Mouse (Mus musculus): Measurements from ENCODE around the gene Nme3. TPM values are rescaled to one million over a fixed set of nuclear protein-coding genes. Genes with fewer than 3 reads are reported as not detected.
"Not testable (repeated sequence)": the region's sequence is repeated elsewhere in the genome, so short reads cannot be mapped to it uniquely, and the experiment has no call there.

The Nme3 gene
- polyA plus RNA-seq, 1 experiment, result 76.7 TPM

DNA sequence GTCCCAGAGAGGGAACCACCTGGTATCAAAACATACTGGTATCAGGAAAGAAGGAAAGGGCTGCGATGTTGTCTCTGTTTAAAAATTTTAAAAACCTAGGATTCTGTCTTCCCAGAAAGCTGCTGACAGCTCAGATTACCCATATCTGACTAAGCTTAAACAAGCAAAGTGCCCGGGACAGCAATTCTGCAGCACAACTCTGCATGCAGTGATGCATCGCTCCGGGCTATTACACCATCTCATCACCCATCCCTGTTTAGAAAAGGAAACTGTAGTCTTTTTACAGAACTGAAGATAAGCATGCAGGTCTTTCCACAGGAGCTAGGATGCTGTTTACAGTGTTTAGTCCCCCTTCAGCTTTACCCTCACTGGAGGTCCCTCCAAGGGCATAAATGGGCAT is 38.6 kb downstream of the Nme3 start:
- DNase-seq, result no peak
- Histone ChIP-seq H3K27me3 (ENCODE audit: control insufficient read depth, insufficient read depth, low read length) (no peaks in the 10 kb centered on the region), H3K27ac (ENCODE audit: control insufficient read depth, insufficient read depth, low read length) (no peak overlapping the region), H3K36me3 (ENCODE audit: control insufficient read depth, insufficient read depth, low read length) (no peaks in the 10 kb centered on the region), H3K4me3 (ENCODE audit: control insufficient read depth, insufficient read depth, low read length) (no peak overlapping the region), H3K4me1 (replicated peaks; ENCODE audit: control insufficient read depth, insufficient read depth, low read length) (peaks cover 7% of the 10 kb centered on the region)
- 90% methylated on average over 4 of the region's 4 CpGs for WGBS
- TF ChIP-seq CTCF (IDR thresholded peaks at IDR 0.05; ENCODE audit: borderline replicate concordance, control insufficient read depth, extremely low read depth, insufficient read depth, low read length, poor library complexity) (no peak), POLR2A (IDR thresholded peaks at IDR 0.05; ENCODE audit: control insufficient read depth, extremely low read depth, insufficient read depth, low read length, poor library complexity) (no peak)

DNA sequence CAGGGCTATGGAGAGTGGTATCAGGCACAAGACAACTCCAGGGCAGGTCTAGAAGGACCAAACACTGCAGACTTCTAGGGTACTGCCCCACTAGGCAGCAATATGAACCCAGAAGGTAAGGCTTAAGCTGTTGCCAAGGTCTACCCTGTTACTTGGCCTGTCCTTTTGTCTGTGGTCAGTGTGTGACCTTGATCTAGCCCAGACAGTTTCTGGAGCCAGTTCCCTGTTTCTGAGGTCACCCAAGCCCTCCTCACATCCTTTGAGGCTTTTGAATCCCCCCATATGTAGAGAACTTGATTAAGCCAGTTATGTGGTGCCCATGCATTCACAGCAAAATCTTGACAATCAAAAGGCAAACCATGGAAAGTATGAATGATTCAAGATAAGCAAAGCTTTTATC is 39.4 kb downstream of the Nme3 start:
- TF ChIP-seq POLR2A (IDR thresholded peaks at IDR 0.05; ENCODE audit: control insufficient read depth, extremely low read depth, insufficient read depth, low read length, poor library complexity), result no peak
- DNase-seq, result no peak
- Histone ChIP-seq H3K36me3 (ENCODE audit: control insufficient read depth, insufficient read depth, low read length) (no peaks in the 10 kb centered on the region), H3K4me1 (replicated peaks; ENCODE audit: control insufficient read depth, insufficient read depth, low read length) (peaks cover 7% of the 10 kb centered on the region), H3K27me3 (ENCODE audit: control insufficient read depth, insufficient read depth, low read length) (no peaks in the 10 kb centered on the region), H3K4me3 (ENCODE audit: control insufficient read depth, insufficient read depth, low read length) (no peak overlapping the region), H3K27ac (ENCODE audit: control insufficient read depth, insufficient read depth, low read length) (no peak overlapping the region)

DNA sequence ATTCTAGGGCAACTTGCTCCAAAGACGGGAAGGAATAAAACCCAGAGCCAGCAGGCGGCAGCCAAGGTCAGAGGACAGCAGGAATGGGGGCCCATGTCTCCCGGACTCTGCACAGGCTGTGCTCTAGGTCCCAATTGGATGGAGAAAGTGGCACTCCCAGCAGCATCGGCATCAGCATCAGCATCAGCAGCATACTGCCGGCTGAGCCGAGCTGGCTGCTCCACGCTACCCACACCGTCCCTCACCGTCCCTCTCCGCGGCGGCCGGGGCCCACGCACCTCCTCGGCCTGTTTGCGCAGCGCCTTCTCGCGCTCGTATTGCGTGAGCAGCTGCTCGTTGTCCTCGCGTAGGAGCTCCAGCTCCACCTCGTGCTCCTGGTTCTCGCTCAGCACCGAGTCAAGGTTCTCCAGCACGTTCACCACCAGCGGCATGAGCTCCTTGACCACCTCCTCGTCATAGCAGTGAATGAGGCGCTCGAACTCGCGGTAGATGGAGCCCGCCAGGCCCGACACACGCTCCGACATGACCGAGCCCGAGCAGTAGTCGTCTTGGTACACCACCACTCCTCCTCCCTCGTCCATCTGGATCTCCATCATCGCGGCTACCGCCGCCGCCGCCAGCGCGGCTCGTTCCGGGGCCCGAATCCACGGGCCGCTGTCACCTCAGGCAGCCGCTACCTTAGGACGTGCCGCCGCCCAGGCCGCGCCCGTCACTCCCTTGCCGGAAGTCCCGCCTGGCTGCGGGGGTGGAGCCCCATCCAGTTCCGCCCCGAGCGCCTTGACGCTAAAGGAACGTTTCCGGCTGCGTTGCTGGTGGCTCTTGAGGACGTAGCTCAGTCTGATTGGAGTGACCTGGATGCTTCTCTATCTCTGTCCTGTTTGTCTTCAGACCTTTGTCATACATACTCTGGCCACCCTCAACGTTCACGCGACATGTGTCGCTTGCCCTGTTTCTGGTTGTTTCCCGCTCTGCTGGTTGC is 40.2 kb downstream of the Nme3 start, which contains the start of gene Mapk8ip3:
Gene Mapk8ip3, minus strand, starts transcription at position 719 of the 979 bp plus-strand sequence.
- peak; percentile 96 for DNase-seq
- WGBS, result under 1% methylated on average over 78 of the region's 78 CpGs
- H3K4me3 ChIP-seq (ENCODE audit: control insufficient read depth, insufficient read depth, low read length), result peak within 1 kb of the TSS; percentile 86
- no peaks in the 10 kb centered on the region for H3K36me3 ChIP-seq (ENCODE audit: control insufficient read depth, insufficient read depth, low read length)
- peaks cover 7% of the 10 kb centered on the region for H3K4me1 ChIP-seq (replicated peaks; ENCODE audit: control insufficient read depth, insufficient read depth, low read length)
- TF ChIP-seq CTCF (IDR thresholded peaks at IDR 0.05; ENCODE audit: borderline replicate concordance, control insufficient read depth, extremely low read depth, insufficient read depth, low read length, poor library complexity) (0 out of 2 replicates have a peak, but pooled peaks have one; percentile 49), POLR2A (IDR thresholded peaks at IDR 0.05; ENCODE audit: control insufficient read depth, extremely low read depth, insufficient read depth, low read length, poor library complexity) (peak; percentile 90)
- peak within 1 kb of the TSS; percentile 35; the same call in 1 of the 2 replicates for H3K27ac ChIP-seq (ENCODE audit: control insufficient read depth, insufficient read depth, low read length)
- H3K27me3 ChIP-seq (ENCODE audit: control insufficient read depth, insufficient read depth, low read length), result no peaks in the 10 kb centered on the region

DNA sequence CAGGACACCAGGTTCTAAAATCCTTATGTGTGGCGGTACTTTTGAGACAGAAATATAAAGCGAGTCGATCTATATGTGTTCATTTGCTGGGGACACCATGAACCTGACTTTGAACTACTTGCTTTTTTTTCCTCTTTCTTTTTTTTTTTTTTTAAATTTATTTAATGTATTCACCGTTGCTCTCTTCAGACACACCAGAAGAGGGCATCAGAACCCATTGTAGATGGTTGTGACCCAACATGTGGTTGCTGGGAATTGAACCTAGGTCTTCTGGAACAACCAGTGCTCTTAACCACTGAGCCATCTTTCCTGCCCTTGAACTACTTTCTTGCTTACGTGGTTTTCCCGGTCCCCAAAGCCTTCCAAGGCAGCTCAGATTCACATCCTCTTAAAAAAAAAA is 41.0 kb downstream of the Nme3 start:
- peak overlapping the region; percentile 35; the same call in 1 of the 2 replicates for H3K27ac ChIP-seq (ENCODE audit: control insufficient read depth, insufficient read depth, low read length)
- peaks cover 7% of the 10 kb centered on the region for H3K4me1 ChIP-seq (replicated peaks; ENCODE audit: control insufficient read depth, insufficient read depth, low read length)
- H3K4me3 ChIP-seq (ENCODE audit: control insufficient read depth, insufficient read depth, low read length), result peak overlapping the region; percentile 86
- no peak for DNase-seq
- WGBS, result 43% methylated on average over 6 of the region's 6 CpGs
- no peaks in the 10 kb centered on the region for H3K27me3 ChIP-seq (ENCODE audit: control insufficient read depth, insufficient read depth, low read length)
- TF ChIP-seq POLR2A (IDR thresholded peaks at IDR 0.05; ENCODE audit: control insufficient read depth, extremely low read depth, insufficient read depth, low read length, poor library complexity), result no peak
- TF ChIP-seq CTCF (IDR thresholded peaks at IDR 0.05; ENCODE audit: borderline replicate concordance, control insufficient read depth, extremely low read depth, insufficient read depth, low read length, poor library complexity), result no peak
- no peaks in the 10 kb centered on the region for H3K36me3 ChIP-seq (ENCODE audit: control insufficient read depth, insufficient read depth, low read length)

- H3K4me3 ChIP-seq (ENCODE audit: control insufficient read depth, insufficient read depth, low read length); H3K4me1 ChIP-seq (replicated peaks; ENCODE audit: control insufficient read depth, insufficient read depth, low read length); H3K27me3 ChIP-seq (ENCODE audit: control insufficient read depth, insufficient read depth, low read length); H3K27ac ChIP-seq (ENCODE audit: control insufficient read depth, insufficient read depth, low read length): not testable (repeated sequence)
- peaks cover 11% of the 10 kb centered on the region for H3K36me3 ChIP-seq (ENCODE audit: control insufficient read depth, insufficient read depth, low read length)
- 25% methylated on average over 2 of the region's 2 CpGs for whole genome bisulfite sequencing
- DNase-seq, result peak; percentile 45
Observed at GRCm38 (mm10) chr17:24942453-24942852, 46.2 kb downstream of the Nme3 start.

DNA sequence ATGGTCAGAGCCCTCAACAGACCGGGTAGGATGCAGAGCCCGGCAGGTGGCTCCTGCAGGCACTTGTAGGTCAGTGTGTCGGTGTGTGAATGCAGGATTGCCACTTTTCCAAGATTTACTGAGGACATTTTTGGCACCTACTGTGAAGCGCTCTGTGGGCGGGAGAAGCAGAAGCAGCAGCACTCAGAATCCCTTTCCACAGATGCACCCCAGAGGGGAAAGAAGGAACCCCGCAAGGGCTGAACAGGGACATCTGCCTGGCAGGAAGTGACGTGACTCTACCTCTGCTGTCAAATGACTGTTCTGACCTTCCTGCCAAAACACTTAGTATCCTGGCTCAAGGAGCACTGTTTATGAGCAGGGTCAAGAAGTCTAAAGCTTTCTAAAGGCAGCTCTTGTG is 46.7 kb downstream of the Nme3 start:
- TF ChIP-seq CTCF (IDR thresholded peaks at IDR 0.05; ENCODE audit: borderline replicate concordance, control insufficient read depth, extremely low read depth, insufficient read depth, low read length, poor library complexity) (no peak), POLR2A (IDR thresholded peaks at IDR 0.05; ENCODE audit: control insufficient read depth, extremely low read depth, insufficient read depth, low read length, poor library complexity) (no peak)
- no peak overlapping the region for H3K27ac ChIP-seq (ENCODE audit: control insufficient read depth, insufficient read depth, low read length)
- 95% methylated on average over 7 of the region's 7 CpGs for WGBS
- DNase-seq, result no peak
- no peaks in the 10 kb centered on the region for H3K4me1 ChIP-seq (replicated peaks; ENCODE audit: control insufficient read depth, insufficient read depth, low read length)
- no peak overlapping the region for H3K4me3 ChIP-seq (ENCODE audit: control insufficient read depth, insufficient read depth, low read length)
- H3K36me3 ChIP-seq (ENCODE audit: control insufficient read depth, insufficient read depth, low read length), result peaks cover 14% of the 10 kb centered on the region
- no peaks in the 10 kb centered on the region for H3K27me3 ChIP-seq (ENCODE audit: control insufficient read depth, insufficient read depth, low read length)

DNA sequence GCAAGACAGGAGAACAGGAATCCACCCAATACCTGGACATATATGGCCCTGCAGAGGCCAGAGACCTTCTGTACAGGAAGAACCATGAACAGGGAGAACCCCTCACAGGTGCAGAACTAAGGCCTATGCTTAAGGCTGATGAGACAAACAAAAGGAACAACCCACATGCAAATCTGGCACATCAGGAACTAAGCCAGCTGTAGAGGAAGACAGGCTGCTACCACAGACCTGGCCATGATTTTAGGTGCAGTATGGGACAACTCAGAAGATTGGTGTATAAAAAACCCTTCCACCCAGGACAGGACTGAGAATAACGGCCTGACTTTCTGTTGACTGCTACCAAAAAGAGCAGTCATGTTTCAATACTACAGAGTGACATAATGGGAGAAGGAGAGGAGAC is 47.3 kb downstream of the Nme3 start:
- not testable (repeated sequence) for DNase-seq; H3K4me3 ChIP-seq (ENCODE audit: control insufficient read depth, insufficient read depth, low read length); H3K27ac ChIP-seq (ENCODE audit: control insufficient read depth, insufficient read depth, low read length); H3K4me1 ChIP-seq (replicated peaks; ENCODE audit: control insufficient read depth, insufficient read depth, low read length); H3K27me3 ChIP-seq (ENCODE audit: control insufficient read depth, insufficient read depth, low read length)
- peaks cover 17% of the 10 kb centered on the region for H3K36me3 ChIP-seq (ENCODE audit: control insufficient read depth, insufficient read depth, low read length)
- WGBS, result 97% methylated on average over 1 of the region's 1 CpGs

Other genes with a start within 250 kb of the Nme3 start
- gene Slc9a3r2, start 246.2 kb upstream of the Nme3 start, polyA plus RNA-seq (2012; rRNA removed), result 13.5 and 19.6 TPM in 2 replicates
- gene Npw, start 238.0 kb upstream of the Nme3 start, polyA plus RNA-seq (2012; rRNA removed), result 0.35 and 0.64 TPM in 2 replicates
- 118 and 123 TPM in 2 replicates for gene Zfp598, start 226.8 kb upstream of the Nme3 start, polyA plus RNA-seq (2012; rRNA removed)
- gene Syngr3, start 206.5 kb upstream of the Nme3 start, polyA plus RNA-seq (2012; rRNA removed), result 0.29 and 0.32 TPM in 2 replicates
- gene Gfer, start 200.3 kb upstream of the Nme3 start, polyA plus RNA-seq (2012; rRNA removed), result 24.3 and 33.3 TPM in 2 replicates
- 10.5 and 10.8 TPM in 2 replicates for gene Noxo1, start 200.3 kb upstream of the Nme3 start, polyA plus RNA-seq (2012; rRNA removed)
- gene Tbl3, start 188.8 kb upstream of the Nme3 start, polyA plus RNA-seq (2012; rRNA removed), result 109 and 120 TPM in 2 replicates
- gene Rnf151, start 178.4 kb upstream of the Nme3 start, polyA plus RNA-seq (2012; rRNA removed), result 0.88 and 0.96 TPM in 2 replicates
- gene Rps2, start 178.4 kb upstream of the Nme3 start, polyA plus RNA-seq (2012; rRNA removed), result 3,358 and 3,484 TPM in 2 replicates
- gene Ndufb10, start 172.0 kb upstream of the Nme3 start, polyA plus RNA-seq (2012; rRNA removed), result 237 and 291 TPM in 2 replicates
- gene Rpl3l, start 168.7 kb upstream of the Nme3 start, polyA plus RNA-seq (2012; rRNA removed), result 0.20 and 7.2 TPM in 2 replicates
- 90.7 and 91.5 TPM in 2 replicates for gene Msrb1, start 159.9 kb upstream of the Nme3 start, polyA plus RNA-seq (2012; rRNA removed)
- gene Hs3st6, start 143.5 kb upstream of the Nme3 start, polyA plus RNA-seq (2012; rRNA removed), result 15.5 and 15.6 TPM in 2 replicates
- not detected in 2 replicates for gene Meiob, start 92.2 kb upstream of the Nme3 start, polyA plus RNA-seq (2012; rRNA removed)
- 153 and 157 TPM in 2 replicates for gene Hagh, start 56.4 kb upstream of the Nme3 start, polyA plus RNA-seq (2012; rRNA removed)
- gene Fahd1, start 46.1 kb upstream of the Nme3 start, polyA plus RNA-seq (2012; rRNA removed), result 6.9 and 7.8 TPM in 2 replicates
- 8.4 and 9.0 TPM in 2 replicates for gene Igfals, start 30.5 kb upstream of the Nme3 start, polyA plus RNA-seq (2012; rRNA removed)
- gene Nubp2, start 10.2 kb upstream of the Nme3 start, polyA plus RNA-seq (2012; rRNA removed), result 88.8 and 96.1 TPM in 2 replicates
- gene Spsb3, start 9.9 kb upstream of the Nme3 start, polyA plus RNA-seq (2012; rRNA removed), result 274 and 285 TPM in 2 replicates
- gene Eme2, start 1.4 kb upstream of the Nme3 start, polyA plus RNA-seq (2012; rRNA removed), result 48.2 and 55.3 TPM in 2 replicates
- 146 and 152 TPM in 2 replicates for gene Mrps34, start 1.4 kb upstream of the Nme3 start, polyA plus RNA-seq (2012; rRNA removed)
- gene Mapk8ip3, start 40.5 kb downstream of the Nme3 start, polyA plus RNA-seq (2012; rRNA removed), result 255 and 272 TPM in 2 replicates
- gene Jpt2, start 64.2 kb downstream of the Nme3 start, polyA plus RNA-seq (2012; rRNA removed), result 13.5 and 15.0 TPM in 2 replicates
- 41.4 and 46.9 TPM in 2 replicates for gene Cramp1l, start 119.3 kb downstream of the Nme3 start, polyA plus RNA-seq (2012; rRNA removed)
- 17.0 and 22.6 TPM in 2 replicates for gene Ift140, start 119.6 kb downstream of the Nme3 start, polyA plus RNA-seq (2012; rRNA removed)
- 7.2 and 11.3 TPM in 2 replicates for gene Tmem204, start 187.1 kb downstream of the Nme3 start, polyA plus RNA-seq (2012; rRNA removed)
- 26.4 and 28.1 TPM in 2 replicates for gene Telo2, start 219.5 kb downstream of the Nme3 start, polyA plus RNA-seq (2012; rRNA removed)
- not detected in 2 replicates for gene Ptx4, start 224.3 kb downstream of the Nme3 start, polyA plus RNA-seq (2012; rRNA removed)
- gene Clcn7, start 236.9 kb downstream of the Nme3 start, polyA plus RNA-seq (2012; rRNA removed), result 43.4 and 45.9 TPM in 2 replicates